Mouse (Mus musculus) layer of hippocampus, adult 2 months (tissue): Measurements from ENCODE around the gene Dusp12. TPM values are rescaled to one million over a fixed set of nuclear protein-coding genes. Genes with fewer than 3 reads are reported as not detected.

Experiments used
- DNase-seq, 2 experiments: peaks; one replicate each; pipeline ENCODE4 v3.0.0; 2022; ENCODE audit warnings: low spot score in 2 of 2
- H3K27ac ChIP-seq: fragments of 200-600 bp; 2 replicates; pipeline ENCODE4 v1.8.1; 2022
- H3K4me3 ChIP-seq: fragments of 200-600 bp; 2 replicates; pipeline ENCODE4 v1.8.1; 2022; ENCODE audit warnings: mild to moderate bottlenecking
- CTCF ChIP-seq: fragments of 200-600 bp; conservative IDR thresholded peaks from 2 replicates; pipeline ENCODE4 v1.8.1; 2022; ENCODE audit warnings: antibody characterized with exemption, mild to moderate bottlenecking, moderate library complexity
- total RNA-seq, 2 experiments: library from RNA; stranded (reverse); gene quantifications; 2 replicates each; pipeline ENCODE4 v1.2.3; 2021

The Dusp12 gene
- total RNA-seq, 2 experiments from 2014 or later, result 15.2 to 19.0 TPM

- no peak overlapping the region for H3K27ac ChIP-seq
- no peak overlapping the region for H3K4me3 ChIP-seq
- TF ChIP-seq CTCF, result no peak
- no peak for DNase-seq
Observed at GRCm38 (mm10) chr1:170892279-170892678, 6.9 kb upstream of the Dusp12 start.

- no peak for DNase-seq
- Histone ChIP-seq H3K4me3 (no peak overlapping the region), H3K27ac (no peak overlapping the region)
- no peak for TF ChIP-seq CTCF
Observed at GRCm38 (mm10) chr1:170891646-170892045, 6.3 kb upstream of the Dusp12 start.

GRCm38 (mm10) chr1:170889310-170889709, 4.0 kb upstream of the Dusp12 start:
- no peak for TF ChIP-seq CTCF
- DNase-seq, result no peak
- no peak overlapping the region for H3K27ac ChIP-seq
- H3K4me3 ChIP-seq, result no peak overlapping the region

GRCm38 (mm10) chr1:170886044-170886458, 711 bp upstream of the Dusp12 start:
- Histone ChIP-seq H3K4me3 (no peak overlapping the region), H3K27ac (no peak overlapping the region)
- no peak for TF ChIP-seq CTCF
- DNase-seq, result no peak

- TF ChIP-seq CTCF, result no peak
- DNase-seq, result no peak
- Histone ChIP-seq H3K4me3 (peak overlapping the region; percentile 89), H3K27ac (peak overlapping the region; percentile 90; the same call in 1 of the 2 replicates)
Observed at GRCm38 (mm10) chr1:170884390-170884789, 950 bp downstream of the Dusp12 start.

- H3K4me3 ChIP-seq, result no peak overlapping the region
- no peak for TF ChIP-seq CTCF
- no peak overlapping the region for H3K27ac ChIP-seq
- no peak for DNase-seq
Observed at GRCm38 (mm10) chr1:170882915-170883485, 2.3 kb downstream of the Dusp12 start.

GRCm38 (mm10) chr1:170876906-170877305, 8.4 kb downstream of the Dusp12 start:
- no peak for TF ChIP-seq CTCF
- no peak for DNase-seq
- no peak overlapping the region for H3K4me3 ChIP-seq
- H3K27ac ChIP-seq, result no peak overlapping the region

- DNase-seq, result no peak
- TF ChIP-seq CTCF, result no peak
- no peak overlapping the region for H3K4me3 ChIP-seq
- no peak overlapping the region for H3K27ac ChIP-seq
Observed at GRCm38 (mm10) chr1:170875676-170876075, 9.7 kb downstream of the Dusp12 start.

GRCm38 (mm10) chr1:170871961-170872360, 13.4 kb downstream of the Dusp12 start:
- peak; percentile 28 for TF ChIP-seq CTCF
- DNase-seq, result no peak
- H3K27ac ChIP-seq, result no peak overlapping the region
- H3K4me3 ChIP-seq, result no peak overlapping the region

- no peak overlapping the region for H3K27ac ChIP-seq
- no peak for TF ChIP-seq CTCF
- H3K4me3 ChIP-seq, result no peak overlapping the region
- DNase-seq, result no peak
Observed at GRCm38 (mm10) chr1:170871402-170871801, 13.9 kb downstream of the Dusp12 start.

- peak overlapping the region; percentile 91 for H3K4me3 ChIP-seq
- peak overlapping the region; percentile 81 for H3K27ac ChIP-seq
- no peak for TF ChIP-seq CTCF
- DNase-seq, result no peak
Observed at GRCm38 (mm10) chr1:170868905-170869283, 16.4 kb downstream of the Dusp12 start.

- H3K4me3 ChIP-seq, result peak overlapping the region; percentile 91
- no peak for TF ChIP-seq CTCF
- peak overlapping the region; percentile 81 for H3K27ac ChIP-seq
- DNase-seq, result peak; percentile 73 to 84
Observed at GRCm38 (mm10) chr1:170868107-170868904, 17.0 kb downstream of the Dusp12 start.

- TF ChIP-seq CTCF, result no peak
- peak; percentile 94 to 97 for DNase-seq
- peak within 1 kb of the TSS; percentile 91 for H3K4me3 ChIP-seq
- peak within 1 kb of the TSS; percentile 81 for H3K27ac ChIP-seq
Observed at GRCm38 (mm10) chr1:170867691-170868105, 17.6 kb downstream of the Dusp12 start, which contains the start of gene Atf6. Gene Atf6 (minus strand): TSS chr1:170867771.
